Mouse (Mus musculus): ENCODE data around the gene Gm17720.

GRCm38 (mm10) chr8:110058207-110058606 is 44.3 kb downstream of the Gm17720 start:
- TF ChIP-seq CTCF (IDR thresholded peaks at IDR 0.05; ENCODE audit: low read depth) (no peak), EP300 (IDR thresholded peaks at IDR 0.05; ENCODE audit: low read depth) (no peak)
